Mouse (Mus musculus): ENCODE data around the gene Toe1. TPM values are rescaled to one million over a fixed set of nuclear protein-coding genes. Genes with fewer than 3 reads are reported as not detected.

Toe1 gene
- polyA plus RNA-seq, 1 experiment = not detected

DNA sequence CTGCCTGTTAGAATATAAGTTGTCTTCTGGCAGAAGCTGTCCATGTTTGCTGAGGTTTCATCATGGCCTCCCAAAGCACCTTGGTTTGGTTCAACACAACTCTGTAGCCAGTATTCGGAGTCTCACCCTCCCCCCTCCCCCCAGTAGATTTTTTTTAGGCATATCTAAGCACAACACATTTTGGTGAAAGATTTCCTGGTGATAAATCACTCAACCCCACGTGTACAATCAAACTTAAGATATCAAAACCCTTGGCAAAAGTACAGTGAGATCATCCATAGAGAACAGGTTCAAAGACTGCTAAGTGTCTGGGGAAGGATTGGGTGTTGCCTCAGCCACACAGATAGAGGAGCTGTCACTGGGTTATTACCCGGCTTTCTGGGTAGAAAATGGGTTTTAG lies 3.6 kb upstream of the Toe1 start:
- no peak overlapping the region for H3K4me3 ChIP-seq (ENCODE audit: insufficient read depth, low read depth, low read length)
- peaks cover 6% of the 10 kb centered on the region for H3K4me1 ChIP-seq (ENCODE audit: control insufficient read depth, insufficient read depth, low read length)
- TF ChIP-seq CTCF (IDR thresholded peaks at IDR 0.05; ENCODE audit: insufficient read depth, low read depth, low read length) = no peak
- no peak for TF ChIP-seq POLR2A (IDR thresholded peaks at IDR 0.05; ENCODE audit: insufficient read depth, low read depth, low read length)
- no peak overlapping the region for H3K27ac ChIP-seq (ENCODE audit: insufficient read depth, low read depth, low read length)
- 86% methylated on average over 3 of the region's 3 CpGs for WGBS

DNA sequence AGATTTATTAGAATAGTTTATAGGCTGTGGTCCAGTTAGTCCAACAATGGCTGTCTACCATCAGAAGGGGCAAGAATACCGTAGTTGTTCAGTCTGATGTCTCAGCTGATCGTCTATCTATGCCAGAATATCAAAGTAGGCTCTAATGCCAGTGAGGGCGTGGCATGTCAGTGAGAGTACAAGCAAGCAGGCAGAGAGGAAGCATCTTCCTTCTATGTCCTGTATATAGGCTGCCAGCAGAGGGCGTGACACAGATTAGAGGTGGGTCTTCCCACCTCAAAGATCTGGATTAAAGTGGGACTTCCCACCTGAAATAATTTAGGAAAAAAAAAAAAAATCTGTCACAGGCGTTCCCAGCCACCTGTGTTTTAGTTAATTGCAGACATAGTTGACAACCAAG lies 7.5 kb downstream of the Toe1 start:
- TF ChIP-seq POLR2A (IDR thresholded peaks at IDR 0.05; ENCODE audit: insufficient read depth, low read depth, low read length) (no peak), CTCF (IDR thresholded peaks at IDR 0.05; ENCODE audit: insufficient read depth, low read depth, low read length) (no peak)
- 32% methylated on average over 5 of the region's 5 CpGs for WGBS

DNA sequence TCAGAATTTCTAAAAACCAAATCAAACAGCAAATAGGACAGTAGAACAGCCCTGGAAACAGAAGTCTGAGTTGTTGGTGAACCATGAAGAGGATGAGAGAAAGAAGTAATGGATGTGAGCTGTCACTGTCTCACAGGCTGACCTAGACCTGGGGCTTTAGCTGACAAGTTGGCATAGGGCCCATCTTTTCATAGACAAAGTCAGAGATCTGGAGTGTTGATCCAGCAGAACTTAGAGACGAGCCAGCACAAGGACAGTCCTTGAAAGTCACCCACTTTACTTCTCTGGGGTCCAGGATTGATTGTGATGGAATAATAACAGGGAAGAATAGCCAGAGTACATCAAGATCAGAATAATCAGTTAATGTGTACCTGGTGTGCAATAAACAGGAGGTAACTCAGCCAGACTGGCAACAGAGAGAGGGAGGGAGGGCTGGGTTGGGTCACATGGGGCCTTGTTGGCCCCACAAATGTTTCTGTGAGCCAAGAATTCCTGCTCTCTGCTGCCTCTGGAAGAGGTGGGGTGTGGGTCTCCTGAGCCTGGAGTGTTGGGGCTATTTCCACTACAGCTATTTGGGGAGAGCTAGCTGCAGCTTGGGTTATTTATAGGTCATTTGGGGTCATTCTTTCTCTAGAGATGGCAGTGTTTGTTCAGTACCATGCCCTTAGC lies 10.9 kb downstream of the Toe1 start:
- WGBS = 45% methylated on average over 1 of the region's 1 CpGs
- TF ChIP-seq CTCF (IDR thresholded peaks at IDR 0.05; ENCODE audit: insufficient read depth, low read depth, low read length) = no peak
- TF ChIP-seq POLR2A (IDR thresholded peaks at IDR 0.05; ENCODE audit: insufficient read depth, low read depth, low read length) = no peak
- Histone ChIP-seq H3K27ac (ENCODE audit: insufficient read depth, low read depth, low read length) (no peak overlapping the region), H3K4me1 (ENCODE audit: control insufficient read depth, insufficient read depth, low read length) (no peaks in the 10 kb centered on the region), H3K4me3 (ENCODE audit: insufficient read depth, low read depth, low read length) (no peak overlapping the region)

More for the DNA sequence above, 7.5 kb downstream of the Toe1 start:
- Histone ChIP-seq H3K4me3 (ENCODE audit: insufficient read depth, low read depth, low read length) (no peak overlapping the region), H3K27ac (ENCODE audit: insufficient read depth, low read depth, low read length) (no peak overlapping the region), H3K4me1 (ENCODE audit: control insufficient read depth, insufficient read depth, low read length) (no peaks in the 10 kb centered on the region)

DNA sequence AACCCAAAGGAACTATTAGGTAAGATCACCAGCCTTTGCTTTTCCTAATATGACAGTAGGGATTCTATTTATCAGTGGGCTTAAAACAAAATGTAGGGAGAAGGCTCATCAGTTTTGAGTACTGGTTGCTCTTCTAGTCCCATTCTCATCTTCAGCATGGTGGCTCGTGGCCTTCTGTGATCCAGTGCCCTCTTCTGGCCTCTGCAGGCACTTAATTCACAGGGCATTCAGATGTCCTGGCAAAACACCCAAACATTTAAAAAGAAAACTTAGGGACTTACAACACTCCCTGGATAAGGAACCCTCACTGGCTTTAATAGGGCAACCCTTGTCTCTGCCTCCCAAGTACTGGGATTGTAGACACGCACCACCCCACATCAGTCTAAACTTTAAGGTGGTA lies 13.2 kb downstream of the Toe1 start:
- WGBS = 82% methylated on average over 2 of the region's 2 CpGs
- TF ChIP-seq CTCF (IDR thresholded peaks at IDR 0.05; ENCODE audit: insufficient read depth, low read depth, low read length) = no peak
- TF ChIP-seq POLR2A (IDR thresholded peaks at IDR 0.05; ENCODE audit: insufficient read depth, low read depth, low read length) = no peak
- Histone ChIP-seq H3K4me1 (ENCODE audit: control insufficient read depth, insufficient read depth, low read length) (no peaks in the 10 kb centered on the region), H3K4me3 (ENCODE audit: insufficient read depth, low read depth, low read length) (no peak overlapping the region), H3K27ac (ENCODE audit: insufficient read depth, low read depth, low read length) (no peak overlapping the region)

DNA sequence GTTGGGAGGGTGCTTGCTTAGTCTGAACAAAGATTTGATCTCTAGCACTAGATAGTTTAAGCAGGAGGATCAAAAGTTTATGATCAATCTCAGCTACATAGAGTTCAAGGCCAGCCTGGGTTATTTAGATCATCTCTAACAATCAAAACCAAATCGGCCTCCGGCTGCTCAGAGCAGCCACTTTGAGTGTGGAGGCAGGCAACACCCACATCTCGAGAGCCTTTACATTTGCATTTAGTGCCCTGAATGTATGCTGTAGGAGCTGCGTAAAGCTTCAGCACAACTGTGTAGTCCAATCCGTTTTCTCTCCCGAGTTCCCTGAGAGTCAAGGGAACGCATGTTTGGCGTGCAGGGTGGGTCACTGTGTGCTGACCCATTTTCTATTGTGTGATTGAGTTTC lies 15.0 kb downstream of the Toe1 start:
- WGBS = 90% methylated on average over 8 of the region's 8 CpGs
- H3K4me1 ChIP-seq (ENCODE audit: control insufficient read depth, insufficient read depth, low read length) = no peaks in the 10 kb centered on the region
- TF ChIP-seq POLR2A (IDR thresholded peaks at IDR 0.05; ENCODE audit: insufficient read depth, low read depth, low read length) (no peak), CTCF (IDR thresholded peaks at IDR 0.05; ENCODE audit: insufficient read depth, low read depth, low read length) (no peak)
- H3K4me3 ChIP-seq (ENCODE audit: insufficient read depth, low read depth, low read length) = no peak overlapping the region
- no peak overlapping the region for H3K27ac ChIP-seq (ENCODE audit: insufficient read depth, low read depth, low read length)

DNA sequence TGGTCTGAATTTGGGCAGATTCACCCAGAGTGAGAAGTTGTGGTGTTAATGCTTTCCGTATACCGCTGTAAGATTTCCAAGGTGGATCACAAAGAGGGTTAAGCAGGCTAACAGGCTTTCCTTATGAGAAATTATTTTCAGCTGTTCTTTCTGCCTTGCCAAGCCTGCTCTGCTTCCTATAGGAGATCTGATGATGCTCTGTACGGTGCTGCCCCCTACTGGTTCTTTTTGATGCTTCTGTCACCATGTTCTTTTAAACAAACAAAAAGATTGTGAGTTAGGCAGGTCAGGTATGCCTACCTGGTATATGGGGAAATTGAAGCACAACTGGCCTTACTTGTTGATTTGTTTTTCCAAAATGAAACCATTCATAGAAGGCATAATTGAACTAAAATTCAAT lies 18.5 kb downstream of the Toe1 start:
- WGBS = 10% methylated on average over 3 of the region's 3 CpGs

DNA sequence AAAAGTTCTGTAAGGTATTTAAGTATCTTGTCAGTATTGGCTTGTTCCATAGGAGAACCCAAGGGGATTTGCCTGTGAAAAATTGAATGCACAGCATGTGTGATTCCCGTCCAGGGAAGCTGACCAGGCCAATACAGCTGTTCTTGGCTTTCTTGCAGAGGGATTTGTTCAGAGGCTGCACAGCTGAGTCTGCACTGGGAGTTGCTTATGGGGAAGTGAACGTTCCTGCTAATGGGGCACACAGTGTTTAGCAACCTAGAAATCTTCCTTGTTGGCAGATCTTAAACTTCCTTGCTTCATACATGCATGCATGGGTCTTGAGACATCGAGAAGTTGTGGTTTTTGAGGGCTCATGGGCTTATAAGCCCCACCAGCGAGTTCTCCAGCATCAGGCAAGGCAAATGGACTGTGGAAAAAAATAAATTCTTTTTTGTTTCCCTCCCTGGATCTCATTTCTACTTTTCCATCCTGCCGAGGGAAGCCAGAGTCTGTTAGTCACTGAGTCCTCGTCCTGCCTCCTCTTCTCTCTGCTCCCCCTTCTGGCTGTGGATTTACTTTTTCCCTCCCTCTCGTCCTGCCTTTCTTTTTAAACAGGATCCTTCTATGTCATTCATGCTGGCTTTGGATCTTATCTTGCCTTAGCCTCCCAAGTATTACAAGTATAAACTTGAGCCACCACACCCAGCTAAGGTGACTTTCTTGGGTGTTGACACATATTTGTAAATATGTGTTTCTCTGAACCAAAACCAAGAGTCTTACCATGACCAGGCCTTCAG lies 19.3 kb downstream of the Toe1 start:
- H3K27ac ChIP-seq (ENCODE audit: insufficient read depth, low read depth, low read length) = no peak overlapping the region
- H3K4me1 ChIP-seq (ENCODE audit: control insufficient read depth, insufficient read depth, low read length) = no peaks in the 10 kb centered on the region
- H3K4me3 ChIP-seq (ENCODE audit: insufficient read depth, low read depth, low read length) = no peak overlapping the region
- WGBS = 54% methylated on average over 7 of the region's 7 CpGs
- no peak for TF ChIP-seq POLR2A (IDR thresholded peaks at IDR 0.05; ENCODE audit: insufficient read depth, low read depth, low read length)
- no peak for TF ChIP-seq CTCF (IDR thresholded peaks at IDR 0.05; ENCODE audit: insufficient read depth, low read depth, low read length)

More for the DNA sequence above, 18.5 kb downstream of the Toe1 start:
- TF ChIP-seq POLR2A (IDR thresholded peaks at IDR 0.05; ENCODE audit: insufficient read depth, low read depth, low read length) (no peak), CTCF (IDR thresholded peaks at IDR 0.05; ENCODE audit: insufficient read depth, low read depth, low read length) (no peak)
- Histone ChIP-seq H3K4me3 (ENCODE audit: insufficient read depth, low read depth, low read length) (no peak overlapping the region), H3K27ac (ENCODE audit: insufficient read depth, low read depth, low read length) (no peak overlapping the region), H3K4me1 (ENCODE audit: control insufficient read depth, insufficient read depth, low read length) (no peaks in the 10 kb centered on the region)

DNA sequence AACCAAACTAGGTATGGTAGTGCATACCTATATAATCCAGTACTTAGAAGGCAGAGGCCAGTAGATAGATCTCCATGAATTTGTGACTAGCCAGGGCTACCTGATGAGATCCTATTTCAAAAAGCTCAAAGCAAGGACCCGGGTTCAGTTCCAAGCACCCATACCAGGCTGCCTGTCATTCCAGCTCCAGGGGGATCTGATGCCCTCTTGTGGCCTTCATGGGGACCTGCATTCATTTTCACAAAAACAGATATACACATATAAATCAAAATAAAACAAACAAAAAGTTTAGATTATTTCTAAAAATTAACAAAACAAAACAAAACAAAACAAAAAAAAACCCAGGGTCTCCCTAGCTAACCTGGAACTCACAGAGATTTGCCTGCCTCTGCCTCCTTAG lies 20.9 kb downstream of the Toe1 start:
- TF ChIP-seq POLR2A (IDR thresholded peaks at IDR 0.05; ENCODE audit: insufficient read depth, low read depth, low read length) (no peak), CTCF (IDR thresholded peaks at IDR 0.05; ENCODE audit: insufficient read depth, low read depth, low read length) (no peak)
- Histone ChIP-seq H3K4me1 (ENCODE audit: control insufficient read depth, insufficient read depth, low read length) (0 out of 2 replicates have a peak, but pooled peaks cover 5% of the 10 kb centered on the region), H3K4me3 (ENCODE audit: insufficient read depth, low read depth, low read length) (no peak overlapping the region), H3K27ac (ENCODE audit: insufficient read depth, low read depth, low read length) (no peak overlapping the region)
- 97% methylated on average over 1 of the region's 1 CpGs for WGBS

DNA sequence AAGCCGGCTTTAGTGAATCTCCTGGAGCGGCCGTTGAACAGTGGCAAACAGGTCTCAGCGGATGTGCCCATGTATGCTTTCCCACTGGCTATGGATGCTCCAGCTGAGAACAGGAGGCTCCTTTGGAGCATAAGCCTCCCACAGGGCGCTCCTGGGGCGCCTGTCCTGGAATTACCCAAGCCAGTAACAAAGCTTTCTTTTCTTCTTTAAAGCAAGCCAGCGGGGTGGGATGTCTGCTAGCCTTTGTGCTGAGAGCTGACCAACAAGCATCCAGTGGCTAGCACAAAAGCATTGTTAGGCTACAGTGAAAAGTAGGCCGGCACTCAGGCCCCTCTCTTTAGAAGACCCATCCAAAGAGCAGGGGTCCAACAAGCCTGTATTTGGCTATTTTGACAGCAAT lies 25.3 kb downstream of the Toe1 start:
- TF ChIP-seq CTCF (IDR thresholded peaks at IDR 0.05; ENCODE audit: insufficient read depth, low read depth, low read length) = no peak
- no peak for TF ChIP-seq POLR2A (IDR thresholded peaks at IDR 0.05; ENCODE audit: insufficient read depth, low read depth, low read length)
- H3K27ac ChIP-seq (ENCODE audit: insufficient read depth, low read depth, low read length) = no peak overlapping the region
- H3K4me3 ChIP-seq (ENCODE audit: insufficient read depth, low read depth, low read length) = no peak overlapping the region
- H3K4me1 ChIP-seq (ENCODE audit: control insufficient read depth, insufficient read depth, low read length) = 0 out of 2 replicates have a peak, but pooled peaks cover 5% of the 10 kb centered on the region
- 55% methylated on average over 8 of the region's 8 CpGs for WGBS

Measured in olfactory bulb, adult 2 months (tissue).